Mouse (Mus musculus) right cerebral cortex, postnatal 14 days (tissue): ENCODE measurements around the gene Cela2a.
"Not testable (repeated sequence)": the region's sequence is repeated elsewhere in the genome, so short reads cannot be mapped to it uniquely, and the experiment has no call there.

Source experiments
- DNase-seq: peaks from one replicate; pipeline ENCODE4 v3.0.0; 2022

Cela2a gene

DNA sequence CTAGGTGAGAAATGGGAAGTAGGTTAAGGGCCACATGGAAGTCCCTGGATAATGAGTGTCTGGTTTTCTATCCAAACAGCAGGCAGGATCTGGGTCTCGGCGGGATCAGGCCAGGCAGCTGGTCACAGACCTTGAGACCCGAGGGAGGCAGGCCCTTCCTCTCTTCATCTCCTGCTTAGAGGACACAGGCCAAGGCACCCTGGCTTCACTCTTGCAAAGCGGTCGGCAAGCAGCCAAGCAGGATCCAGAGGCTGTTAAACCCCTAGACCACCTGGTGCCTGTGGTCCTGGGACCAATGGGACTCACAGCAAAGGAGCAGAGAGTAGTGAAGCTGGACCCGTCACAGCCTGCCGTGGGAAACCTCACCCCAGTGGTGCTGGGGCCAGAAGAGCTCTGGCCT lies 29.6 kb downstream of the Cela2a start:
- DNase-seq = no peak

DNA sequence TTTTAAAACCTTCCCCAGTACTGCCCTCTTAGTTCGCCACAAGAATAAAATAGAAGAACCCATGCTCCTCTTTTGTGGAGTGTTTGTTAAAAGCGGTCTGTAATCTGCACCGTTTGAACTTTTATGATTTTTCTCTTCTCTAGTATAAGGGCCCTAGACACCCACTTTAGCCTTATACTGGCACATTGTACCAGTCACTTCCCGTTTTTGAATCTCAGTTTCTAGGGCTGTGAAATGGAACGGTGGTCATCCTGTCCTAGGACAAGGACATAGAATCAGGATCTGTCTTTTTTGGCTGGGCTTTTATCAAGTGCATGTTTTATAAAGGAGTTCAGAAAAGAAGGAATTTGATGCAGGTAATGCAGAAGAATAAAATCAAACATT lies 31.8 kb downstream of the Cela2a start:
- no peak for DNase-seq

DNA sequence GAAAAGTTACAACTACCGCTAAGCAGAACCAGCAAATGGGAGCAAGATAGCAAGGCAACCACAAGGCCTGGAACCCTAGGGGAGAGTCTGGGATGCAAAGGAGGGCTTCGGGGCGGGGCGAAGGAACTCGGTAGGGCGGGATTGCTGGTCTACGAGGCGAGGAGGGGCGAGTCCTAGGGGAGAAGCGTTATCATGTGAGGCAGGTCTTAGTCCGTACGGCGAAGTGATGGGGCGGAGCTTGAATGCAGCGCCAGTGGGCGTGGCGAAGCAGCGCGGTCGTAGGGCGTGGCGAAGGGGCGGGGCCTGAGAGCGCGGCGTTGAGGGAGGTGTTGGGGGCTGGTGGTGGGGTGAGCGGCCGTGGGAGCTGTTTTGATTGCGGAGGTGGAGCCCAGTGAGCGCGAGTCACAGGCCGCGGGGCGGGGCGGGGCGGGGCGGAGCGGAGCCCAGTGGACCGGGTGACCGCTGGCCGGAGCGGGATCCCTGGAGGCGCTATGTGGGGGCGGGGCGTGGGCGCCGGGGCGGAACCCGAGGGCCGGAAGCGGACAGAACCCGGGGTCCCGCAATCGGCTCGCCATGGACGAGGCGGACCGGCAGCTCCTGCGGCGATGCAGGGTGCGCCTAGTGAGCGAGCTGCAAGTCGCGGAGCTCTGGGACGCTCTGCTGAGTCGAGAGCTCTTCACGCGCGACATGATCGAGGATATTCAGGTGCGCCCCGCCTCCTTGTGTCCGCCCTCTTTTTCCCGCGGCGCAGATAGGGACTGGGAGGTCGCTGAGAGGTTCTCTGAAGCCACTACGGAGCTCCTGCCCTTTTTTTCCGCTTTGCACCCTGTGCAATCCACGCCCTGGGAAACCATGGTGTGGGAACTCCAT lies 32.4 kb downstream of the Cela2a start, which contains the start of gene Casp9:
Casp9 (plus strand) TSS at position 331 of the 870 bp plus-strand sequence.
- peak; percentile 96 for DNase-seq

DNA sequence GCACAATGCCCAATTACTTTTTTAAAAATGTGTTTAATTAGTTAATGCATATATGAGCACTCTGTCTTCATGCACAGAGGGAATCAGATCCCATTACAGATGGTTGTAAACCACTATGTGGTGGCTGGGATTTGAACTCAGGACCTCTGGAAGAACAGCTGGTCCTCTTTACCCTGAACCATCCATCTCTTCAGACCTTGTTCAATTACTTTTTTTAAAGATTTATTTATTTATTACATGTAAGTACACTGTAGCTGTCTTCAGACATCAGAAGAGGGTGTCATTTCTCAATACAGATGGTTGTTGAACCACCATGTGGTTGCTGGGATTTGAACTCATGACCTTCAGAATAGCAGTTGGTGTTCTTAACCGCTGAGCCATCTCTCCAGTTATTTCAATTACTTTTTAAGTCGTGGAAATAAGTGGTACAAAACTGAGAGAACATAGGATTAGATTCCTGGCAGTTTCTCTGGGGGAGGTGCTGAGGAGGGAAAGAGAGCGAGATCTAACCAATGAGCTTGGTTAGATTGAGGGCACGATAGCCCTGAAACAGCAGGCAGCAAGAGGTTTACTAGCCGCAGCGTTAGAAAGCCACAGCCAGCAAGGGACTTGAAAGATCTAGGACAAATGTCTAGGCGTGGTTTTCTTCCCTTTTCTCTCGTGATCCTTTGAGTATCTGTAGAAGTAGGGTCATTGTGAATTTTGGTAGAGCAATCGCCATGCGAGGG lies 33.2 kb downstream of the Cela2a start:
- DNase-seq = no peak

DNA sequence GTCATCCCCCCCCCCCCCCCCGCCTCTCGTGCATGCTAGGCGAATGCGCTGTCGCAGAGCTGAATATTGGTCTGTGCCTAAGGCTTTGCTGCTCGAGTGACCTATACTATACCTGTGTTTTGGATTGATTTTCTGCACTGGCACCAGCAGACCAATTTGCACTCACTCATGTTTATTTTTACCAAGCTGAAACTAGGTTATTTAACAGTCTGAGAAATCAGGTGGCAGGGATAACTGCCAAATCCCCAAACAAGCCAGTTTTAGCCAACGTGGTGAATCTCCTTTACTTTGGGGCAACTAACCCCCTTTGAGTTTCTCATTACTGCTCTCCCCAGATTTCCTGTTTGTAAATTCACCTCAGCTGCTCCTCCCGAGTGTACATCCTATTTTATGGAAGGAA lies 34.0 kb downstream of the Cela2a start:
- no peak for DNase-seq

DNA sequence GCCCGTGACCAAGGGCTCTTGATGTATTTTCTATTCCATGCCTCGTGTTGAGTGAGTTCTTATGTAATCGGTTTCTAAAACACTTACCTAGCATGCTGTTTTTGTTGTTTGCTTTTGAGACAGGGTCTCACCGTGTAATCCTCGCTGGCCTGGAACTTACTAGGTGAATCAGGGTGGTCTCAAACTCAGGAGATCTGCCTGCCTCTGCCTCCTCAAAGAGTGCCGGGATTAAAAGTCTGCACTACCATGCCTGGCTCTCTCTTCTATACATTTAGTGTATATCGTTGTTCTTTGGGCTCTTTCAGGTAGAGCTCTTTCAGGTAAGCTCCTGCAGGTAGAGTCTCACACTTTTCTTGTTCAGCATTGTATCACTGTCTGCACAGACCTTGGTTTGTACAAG lies 34.5 kb downstream of the Cela2a start:
- no peak for DNase-seq

DNA sequence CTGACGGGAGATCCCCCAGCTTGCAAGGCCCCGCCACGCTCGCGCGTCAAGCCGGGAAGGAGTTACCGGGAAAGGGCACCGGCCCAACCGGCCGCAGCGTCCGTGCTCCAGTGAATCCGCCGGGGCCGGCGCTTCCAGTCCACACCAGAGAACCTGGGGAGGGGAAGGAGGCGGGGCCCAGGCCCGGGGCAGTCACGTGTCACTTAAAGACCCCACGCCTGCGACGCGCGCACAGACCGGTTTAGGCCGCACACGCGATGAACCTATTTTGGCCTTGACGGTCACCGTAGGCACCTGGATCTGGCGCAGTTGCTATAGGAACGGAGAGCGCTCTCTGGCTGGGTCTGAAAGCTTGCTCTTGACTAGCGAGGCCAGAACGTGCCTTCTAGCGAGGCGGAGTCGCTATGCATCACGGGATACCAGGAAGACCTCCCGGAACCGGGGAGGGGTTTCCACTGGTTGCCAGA lies 35.4 kb downstream of the Cela2a start, which contains the start of gene Dnajc16:
Dnajc16 (minus strand) TSS at position 408 of the 467 bp plus-strand sequence.
- DNase-seq = peak; percentile 96

DNA sequence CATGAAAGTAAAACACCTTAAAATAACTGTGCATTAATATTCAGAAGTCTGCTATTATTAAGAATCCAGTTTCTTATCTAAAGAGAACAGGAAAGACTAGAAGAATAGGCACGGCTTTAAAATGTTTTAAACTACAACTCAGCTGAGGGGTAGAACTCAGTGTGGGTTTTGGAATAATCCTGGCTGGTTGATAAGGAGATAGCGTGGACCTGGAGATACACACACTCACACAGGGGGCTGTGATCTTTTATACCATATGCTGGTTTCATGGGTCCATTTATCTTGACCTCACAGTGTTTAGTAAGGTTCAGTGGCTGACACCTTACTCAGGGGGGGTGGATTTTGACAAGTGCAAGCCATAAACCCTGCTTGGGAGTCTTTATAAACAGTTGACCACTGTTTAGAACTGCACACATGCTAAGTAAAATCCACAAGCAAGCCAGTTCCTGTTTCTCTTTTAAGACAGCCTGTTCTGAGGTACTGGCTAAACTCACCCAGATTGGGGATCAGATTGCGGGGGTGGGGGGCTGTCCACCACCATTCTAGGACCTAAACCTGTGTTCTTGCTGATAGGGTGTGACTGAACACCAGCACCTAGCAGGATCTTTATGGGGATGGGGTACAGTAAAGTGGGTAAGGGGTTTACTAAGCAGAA lies 36.3 kb downstream of the Cela2a start:
- no peak for DNase-seq

DNA sequence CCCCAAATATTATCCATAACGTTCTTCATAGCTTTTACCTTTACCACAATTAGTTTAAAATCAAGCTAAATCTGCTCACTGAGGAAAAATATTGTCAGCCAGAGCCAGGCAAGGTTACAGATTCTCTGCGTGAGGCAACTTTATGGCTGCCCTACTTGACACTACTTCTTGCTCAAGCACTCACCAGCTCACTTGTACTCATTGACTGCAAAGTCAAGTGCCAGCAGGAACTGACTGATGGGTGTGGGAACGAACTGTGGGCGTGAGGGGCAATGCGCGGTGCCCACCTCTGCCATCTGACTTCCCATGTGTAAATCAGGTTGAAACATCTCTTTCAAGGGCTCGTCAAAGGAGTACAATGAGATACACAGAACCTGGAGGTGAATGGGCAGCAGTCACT lies 38.5 kb downstream of the Cela2a start:
- no peak for DNase-seq

DNA sequence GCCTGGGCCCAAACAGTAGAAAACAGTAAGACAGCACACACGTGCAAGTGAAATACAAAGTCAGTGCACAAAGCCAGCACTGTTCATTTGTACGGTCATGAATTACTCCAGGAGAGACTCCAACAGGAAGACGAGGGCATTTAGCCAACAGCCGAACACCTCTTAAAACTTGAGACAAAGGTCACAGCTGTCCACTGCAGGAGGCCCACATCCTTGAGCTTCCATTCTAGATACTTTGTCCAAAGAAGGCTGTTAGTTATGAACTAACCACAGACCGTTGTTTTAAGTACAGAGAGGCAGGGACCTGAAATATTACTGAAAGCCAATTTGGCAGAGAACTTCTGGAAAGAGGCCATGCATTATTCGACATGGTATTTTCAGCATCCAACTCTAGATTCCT lies 38.9 kb downstream of the Cela2a start:
- no peak for DNase-seq

DNA sequence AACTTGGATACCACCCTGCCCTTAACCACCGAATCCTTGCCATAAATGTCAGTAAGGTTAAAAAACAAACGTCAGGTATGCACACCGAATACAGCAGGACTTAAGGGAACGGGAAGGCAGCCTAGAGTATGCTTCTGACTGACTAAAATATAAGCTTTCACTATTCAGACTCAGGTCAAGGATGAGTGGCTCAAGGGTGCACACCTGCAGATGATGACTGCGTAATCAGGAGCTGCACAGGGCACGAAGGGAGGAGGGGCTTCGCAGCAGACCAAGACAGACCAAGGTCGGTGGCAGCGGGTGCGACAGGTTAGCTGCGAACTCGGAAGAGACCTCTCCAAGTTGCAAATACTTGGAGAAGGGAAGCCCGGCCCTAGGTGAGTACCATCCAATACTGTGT lies 39.8 kb downstream of the Cela2a start:
- no peak for DNase-seq

DNA sequence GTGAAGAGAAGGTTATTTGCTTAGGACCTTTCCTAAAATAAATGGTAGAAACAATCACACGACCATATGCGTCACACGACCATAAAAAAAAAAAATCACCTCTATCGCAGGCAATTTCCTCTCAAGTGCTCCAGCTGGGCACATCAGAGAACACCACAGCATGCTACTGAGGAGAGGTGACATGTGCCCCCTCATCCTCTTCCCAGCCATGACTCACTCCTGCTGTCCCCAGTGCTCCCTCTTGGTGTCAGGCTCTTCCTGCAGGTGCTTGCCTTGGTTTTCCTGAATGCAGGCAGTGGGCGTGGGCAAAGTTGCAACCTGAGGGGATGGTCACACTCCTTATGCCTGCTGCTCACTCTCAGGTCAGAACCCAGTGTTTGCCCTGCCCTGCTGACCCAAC lies 41.1 kb downstream of the Cela2a start:
- DNase-seq = no peak

DNA sequence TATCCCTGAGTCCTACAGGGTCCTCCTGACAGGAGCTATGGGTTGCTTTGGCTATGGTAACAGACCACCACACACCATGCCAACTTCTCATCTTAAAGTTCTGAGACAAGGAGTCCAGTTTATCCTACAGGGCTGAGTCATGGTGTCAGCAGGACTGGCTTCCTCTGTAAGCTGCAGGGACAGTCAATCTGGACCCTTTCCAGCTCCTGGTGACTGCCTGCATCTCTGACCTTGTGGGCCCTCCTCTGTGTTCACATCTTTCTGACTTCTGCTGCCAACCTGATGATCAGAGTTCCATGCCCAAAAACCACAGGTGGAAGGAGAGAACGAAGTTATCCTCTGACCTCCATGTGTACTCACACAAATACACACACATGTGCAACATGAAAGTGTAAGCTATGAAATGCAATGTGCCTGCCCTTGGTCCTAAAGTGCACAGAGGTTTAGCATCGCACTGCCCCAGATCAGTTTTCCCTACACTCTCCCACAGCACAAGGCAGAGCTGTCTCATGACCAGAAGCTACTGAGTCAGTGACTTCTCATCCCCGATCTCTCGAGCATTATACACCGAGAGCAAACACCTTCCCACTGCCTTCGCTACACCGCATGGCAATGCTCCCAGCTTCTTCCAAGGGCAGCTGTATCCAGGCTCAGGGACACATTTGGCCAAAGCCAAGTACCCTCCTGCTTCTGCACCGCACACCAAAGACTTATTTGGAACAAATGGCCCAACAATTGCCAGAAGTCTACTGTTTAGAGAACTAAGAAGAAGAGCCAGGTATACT lies 44.6 kb downstream of the Cela2a start:
- no peak for DNase-seq

DNA sequence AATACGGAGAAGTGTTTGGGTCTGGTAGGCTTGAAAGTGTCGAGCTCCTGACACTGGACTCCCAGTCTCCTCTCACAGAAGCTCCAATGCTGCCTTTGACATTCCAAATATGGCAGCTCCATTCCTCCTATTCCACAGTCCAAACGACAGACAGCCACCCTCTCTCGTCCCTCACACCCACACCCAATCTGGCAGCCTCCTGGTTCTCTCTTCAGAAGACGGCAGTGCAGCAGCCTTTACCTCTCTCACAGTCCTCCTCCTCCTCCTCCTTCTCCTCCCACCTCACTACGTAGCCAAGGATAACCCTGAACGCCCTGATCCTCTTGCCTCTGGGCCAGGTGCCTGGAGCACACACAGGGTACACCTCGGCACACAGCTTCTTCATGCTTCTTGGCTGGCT lies 46.1 kb downstream of the Cela2a start:
- DNase-seq = no peak

DNA sequence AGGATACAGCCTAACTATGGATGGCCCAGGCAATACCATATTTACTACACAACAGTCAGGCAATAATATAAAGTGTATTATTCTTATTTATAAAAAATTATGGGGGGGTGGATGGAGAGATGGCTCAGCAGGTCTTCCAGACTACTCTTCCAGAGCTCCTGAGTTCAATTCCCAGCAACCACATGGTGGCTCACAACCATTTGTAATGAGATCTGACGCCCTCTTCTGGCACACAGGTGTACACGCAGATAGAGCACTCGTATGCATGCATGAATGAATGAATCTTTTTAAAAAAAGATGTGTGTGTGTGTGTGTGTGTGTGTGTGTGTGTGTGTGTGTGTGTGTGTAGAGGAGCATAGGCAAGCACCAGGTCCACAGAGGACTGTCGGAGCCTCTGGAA lies 52.9 kb downstream of the Cela2a start:
- DNase-seq = not testable (repeated sequence)

DNA sequence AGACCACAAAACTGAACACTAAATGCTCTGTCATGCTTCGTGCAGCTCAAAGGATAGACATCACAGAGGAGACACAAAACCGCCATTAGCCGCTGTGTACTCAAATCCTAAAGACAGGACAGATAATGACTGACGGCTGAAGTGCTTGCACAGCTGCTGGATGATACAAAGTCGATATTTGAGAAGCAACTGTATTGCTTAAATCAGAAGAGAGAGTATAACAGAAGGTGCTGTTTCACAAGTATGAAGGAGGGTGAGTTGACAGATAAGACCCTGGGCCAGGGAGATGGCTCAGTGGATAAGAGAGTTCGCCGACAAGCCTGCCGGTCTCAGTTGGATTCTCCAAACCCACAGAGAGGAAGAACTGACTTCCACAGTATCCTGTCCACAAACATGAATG lies 54.1 kb downstream of the Cela2a start:
- DNase-seq = no peak

DNA sequence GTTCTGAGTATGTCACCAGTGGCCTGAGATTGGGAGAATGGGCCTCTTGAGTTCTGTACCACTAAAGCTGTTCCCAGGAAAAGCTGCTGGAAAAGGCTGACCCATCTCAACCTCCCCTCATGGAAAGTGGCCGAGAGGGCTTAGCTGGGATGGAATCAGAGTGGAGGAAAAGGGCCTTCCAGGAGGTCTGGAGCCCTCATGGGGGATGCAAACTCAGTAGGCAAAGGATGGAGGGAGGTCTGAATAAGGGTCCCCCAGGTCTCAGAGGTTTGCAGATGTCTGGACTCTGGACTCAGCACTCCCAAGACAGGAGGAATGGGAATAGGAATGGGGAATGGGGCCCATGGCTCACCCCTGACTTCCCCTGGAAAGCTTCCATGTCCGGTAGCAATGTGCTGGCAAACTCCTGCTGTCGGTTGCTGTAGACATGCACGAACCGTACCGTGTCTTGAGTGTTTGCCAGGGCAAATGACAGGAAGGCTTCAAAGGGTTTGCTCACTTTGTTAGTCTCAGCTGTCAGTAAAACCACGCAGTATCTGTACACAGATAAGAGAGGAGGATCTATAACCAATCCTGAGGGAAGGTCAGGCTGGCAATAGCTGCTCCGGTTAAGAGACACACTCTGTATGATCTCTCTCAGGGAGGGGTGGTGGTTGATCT lies 56.3 kb downstream of the Cela2a start:
- no peak for DNase-seq

DNA sequence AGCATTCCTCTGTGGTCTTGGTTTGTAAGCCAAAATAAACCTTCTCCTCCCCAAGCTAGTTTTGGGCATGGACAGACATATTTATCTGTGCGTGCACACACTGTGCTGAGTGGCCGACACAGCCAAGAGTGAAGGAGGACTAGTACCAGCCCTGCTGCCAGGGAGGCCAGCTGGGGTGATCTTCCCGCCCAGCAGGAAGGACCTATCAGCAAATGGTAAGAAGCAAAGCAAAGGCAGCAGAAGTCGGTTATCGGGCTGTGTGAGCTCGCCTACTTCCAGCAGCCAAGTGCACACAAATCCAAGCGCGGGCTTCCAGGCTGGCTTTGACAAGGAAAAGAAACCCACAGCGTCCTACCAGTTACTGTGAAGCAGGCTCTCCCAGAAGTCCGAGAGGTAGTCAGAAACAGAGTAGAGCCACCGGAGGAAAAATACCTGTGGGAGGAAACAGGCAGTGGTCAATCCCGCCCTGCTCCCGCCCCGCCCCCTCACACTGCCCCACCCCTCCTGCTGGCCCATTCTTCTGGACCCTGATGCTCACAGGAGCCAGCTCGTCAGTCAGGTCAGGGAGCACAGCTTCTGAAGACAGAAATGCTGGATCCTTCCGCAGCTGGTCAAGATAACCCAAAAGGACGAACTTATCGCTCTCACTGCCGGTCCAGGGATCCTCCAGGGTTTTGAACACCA lies 58.5 kb downstream of the Cela2a start:
- no peak for DNase-seq

DNA sequence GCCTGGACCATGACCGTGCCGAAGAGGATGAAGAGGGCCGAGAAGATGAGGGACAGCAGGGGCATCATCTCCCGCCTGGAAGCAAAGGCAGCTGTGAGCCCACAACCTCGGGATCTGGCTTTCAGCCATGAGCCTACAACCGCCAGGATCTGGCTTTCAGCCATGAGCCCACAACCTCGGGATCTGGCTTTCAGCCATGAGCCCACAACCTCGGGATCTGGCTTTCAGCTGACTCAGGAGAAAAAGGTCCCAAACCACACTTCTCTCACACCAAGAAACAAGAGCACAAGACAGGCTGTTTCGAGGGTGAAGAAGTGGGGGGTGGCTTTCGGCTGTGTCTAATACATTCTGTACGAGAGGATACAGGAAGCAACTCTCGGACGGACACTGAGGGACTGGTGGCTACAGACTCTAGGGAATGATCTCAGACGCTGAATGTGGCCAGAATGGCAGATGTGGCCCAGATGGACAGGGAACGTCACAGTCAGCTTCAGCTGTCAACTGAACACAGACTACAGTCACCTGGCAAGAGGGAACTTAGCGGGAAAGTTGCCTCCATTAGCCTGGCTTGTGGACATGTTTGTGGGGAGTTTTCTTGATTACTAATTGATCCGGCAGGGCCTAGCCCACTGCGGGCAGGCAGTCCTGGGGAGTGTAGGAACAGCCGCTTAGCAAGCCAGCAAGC lies 59.1 kb downstream of the Cela2a start:
- DNase-seq = peak; percentile 26

DNA sequence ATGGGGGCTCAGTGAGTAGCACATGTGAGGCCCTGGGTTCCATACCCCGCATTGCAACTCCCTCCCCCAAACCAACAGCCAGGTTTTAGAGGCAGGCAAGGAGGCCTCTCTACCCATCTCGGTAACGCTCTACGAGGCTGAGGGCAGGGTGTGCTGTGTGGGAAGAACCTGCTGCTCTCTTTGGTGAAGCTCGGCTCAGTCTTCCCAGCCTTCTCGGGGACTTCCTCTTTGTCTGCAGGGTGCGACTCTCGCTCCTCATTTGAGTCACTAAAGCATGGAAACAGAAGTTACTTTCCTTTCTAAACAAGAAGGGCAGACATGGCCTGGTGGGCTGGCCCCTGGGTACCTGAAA lies 59.7 kb downstream of the Cela2a start:
- no peak for DNase-seq

DNA sequence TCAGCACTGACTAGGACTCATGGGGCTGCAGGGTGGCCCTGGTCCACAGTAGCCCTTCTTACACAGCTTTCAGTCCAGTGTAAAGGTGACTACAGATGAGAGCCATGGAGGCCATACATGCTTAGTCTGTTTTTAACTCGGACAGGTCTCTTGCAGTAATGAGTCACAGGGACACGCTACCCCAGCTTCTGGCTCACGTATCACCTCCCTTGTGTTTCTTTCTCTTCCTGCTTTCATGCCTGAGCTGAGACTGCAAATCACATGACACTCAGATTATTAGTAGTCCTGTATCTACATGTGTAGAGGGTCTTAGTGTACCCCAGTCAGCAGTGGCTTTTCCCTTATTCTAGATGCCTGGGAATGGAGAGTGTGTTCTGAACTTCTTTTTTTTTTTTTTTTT lies 61.0 kb downstream of the Cela2a start:
- DNase-seq = no peak
